Mouse (Mus musculus) fat pad, adult 2 months (tissue): Measurements from ENCODE around the gene Ptch1.

Source experiments
- DNase-seq: peaks from one replicate; pipeline ENCODE4 v3.0.0-alpha.2; 2011; ENCODE audit warnings: low read depth, low spot score; ENCODE audit errors: extremely low read depth

Gene Ptch1

DNA sequence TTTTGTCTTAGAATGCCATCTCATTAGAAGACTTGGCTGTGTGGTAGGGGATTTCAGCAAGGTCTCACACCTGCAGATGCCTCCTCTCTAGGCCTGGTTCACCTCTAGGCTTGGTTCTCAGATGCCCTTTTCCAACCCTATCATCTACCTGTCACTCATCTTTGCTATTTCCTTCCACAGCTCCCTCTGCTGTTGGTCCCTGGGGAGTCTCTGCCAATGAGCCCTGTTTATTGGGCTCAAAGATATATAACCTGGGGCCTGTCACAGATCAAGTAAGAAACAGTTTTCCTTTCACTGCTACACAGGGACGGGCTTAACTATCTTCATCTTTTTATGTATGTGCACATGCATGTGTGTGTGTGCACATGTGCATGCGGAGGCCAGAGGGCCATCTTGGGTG, 71.0 kb downstream of the Ptch1 start:
- DNase-seq = no peak

DNA sequence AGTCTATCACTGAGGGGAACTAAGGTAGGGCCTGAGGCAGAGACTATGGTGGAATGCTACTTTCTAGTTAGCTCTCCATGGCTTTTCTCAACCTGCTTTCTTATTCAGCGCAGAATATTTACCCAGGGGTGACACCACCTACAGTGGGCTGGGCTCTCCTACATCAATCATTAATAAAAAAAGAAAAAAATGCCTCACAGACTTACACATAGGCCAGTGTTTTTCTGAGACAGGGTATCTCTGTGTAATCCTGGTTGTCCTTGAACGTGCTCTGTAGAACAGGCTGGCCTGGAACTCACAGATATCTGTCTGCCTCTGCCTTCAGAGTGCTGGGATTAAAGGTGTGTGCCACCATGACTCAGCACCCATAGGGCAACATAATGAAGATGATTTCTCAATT, 73.9 kb downstream of the Ptch1 start:
- DNase-seq = no peak

DNA sequence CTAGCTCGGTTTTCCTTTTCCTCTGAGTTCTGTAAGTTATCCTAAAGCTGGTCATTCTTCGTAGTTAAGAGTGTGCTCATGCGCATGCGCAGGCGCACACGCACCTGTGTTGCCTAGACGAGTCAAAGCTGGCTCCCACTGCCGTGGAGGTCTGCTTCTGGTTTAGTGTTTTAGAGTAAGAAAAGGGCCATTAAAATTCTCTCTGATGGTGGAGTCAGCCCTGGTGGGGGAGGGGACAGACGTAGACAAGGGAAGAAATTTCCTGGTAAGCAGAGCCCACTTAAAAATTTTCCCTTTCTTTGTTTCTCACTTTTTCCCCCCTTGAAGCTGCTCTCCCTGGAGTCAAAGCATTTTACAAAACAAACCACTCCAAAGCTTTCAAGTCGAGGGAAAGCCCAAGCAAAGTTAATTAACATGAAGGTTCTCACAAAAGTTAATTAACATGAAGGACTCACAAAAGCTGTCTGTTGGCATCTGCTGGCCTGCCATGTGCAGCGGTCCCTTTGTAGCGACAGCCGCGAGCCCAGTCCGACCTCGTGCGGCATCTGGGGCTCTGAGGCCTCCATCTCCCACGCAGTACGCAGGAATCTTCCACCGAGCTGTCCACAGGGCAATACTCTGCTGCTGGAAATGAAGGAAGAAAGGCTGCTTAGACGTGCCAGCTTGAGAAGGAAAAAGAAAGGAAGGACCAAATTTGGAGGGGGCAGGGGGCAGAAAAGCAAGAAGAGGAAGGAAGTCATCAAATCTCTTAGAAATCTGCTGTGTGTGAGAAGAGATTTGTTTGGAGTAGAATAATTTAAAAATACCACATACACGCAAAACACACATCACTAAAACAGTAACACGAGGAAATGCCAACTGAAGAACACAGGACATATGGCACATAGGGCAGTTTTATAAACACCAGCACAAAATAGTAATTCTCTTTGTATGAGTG, 76.5 kb downstream of the Ptch1 start, which contains the start of gene Fancc:
Fancc (minus strand) TSS at position 633 of the 937 bp plus-strand sequence.
- no peak for DNase-seq

DNA sequence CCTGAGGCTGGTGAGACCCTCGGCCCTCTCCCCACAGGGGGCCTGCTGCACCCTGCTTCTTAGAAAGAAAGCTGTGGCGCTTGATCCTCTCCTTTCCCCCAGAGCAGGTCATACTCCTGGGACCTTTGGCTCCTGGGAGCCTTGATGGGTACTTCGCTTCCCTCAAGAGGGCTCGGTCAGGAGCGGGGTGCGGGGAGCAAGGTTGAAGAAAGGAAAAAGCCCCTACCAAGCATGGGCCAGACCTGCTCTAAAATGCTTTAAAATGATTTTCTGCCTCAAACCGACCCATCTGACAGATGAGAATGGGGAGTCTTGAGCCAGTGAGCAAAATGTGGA, 85.7 kb downstream of the Ptch1 start:
- DNase-seq = no peak

DNA sequence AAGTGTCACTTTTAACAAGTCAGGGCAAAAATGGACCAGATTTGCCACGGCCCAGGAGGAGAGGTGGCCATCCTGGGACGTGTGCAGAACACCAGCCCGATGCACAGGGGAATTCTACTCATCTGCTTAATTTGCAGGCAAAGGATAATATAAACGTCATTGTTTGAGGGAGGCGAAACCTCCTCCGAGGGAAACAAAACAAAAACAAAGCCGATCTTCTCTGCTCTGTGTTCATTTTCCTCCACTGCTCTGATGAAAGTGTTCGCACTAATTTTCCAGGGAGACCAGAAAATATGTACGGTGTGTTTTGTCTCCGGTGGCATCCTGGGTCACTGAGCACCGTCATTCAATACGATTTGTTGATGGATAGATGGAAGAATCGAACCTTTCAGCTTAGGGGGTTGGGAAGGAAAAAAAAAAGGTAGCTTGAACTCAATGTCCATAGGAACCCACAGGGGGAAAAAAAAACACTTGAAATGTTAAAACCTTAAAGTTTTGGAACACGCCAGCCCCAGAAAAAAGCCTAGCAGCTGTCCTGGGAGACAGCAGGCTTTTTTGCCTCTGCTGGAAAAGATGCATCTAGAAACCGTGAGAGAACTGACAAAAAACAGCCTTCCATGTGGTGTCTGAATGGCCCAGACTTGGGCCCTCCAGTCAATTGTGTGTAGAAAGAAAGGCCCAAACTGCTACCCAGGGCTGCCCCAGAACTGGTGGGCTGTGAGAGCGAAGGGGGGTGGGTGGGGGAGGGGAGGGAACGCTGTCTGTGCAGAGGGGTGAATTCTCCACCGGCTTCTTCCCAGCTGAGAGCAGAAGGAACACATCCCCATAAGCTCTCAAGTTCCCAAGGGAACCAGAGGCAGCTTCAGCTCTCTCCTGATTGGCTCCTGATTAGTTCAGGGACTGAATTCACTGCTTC, 86.3 kb downstream of the Ptch1 start:
- DNase-seq = no peak

DNA sequence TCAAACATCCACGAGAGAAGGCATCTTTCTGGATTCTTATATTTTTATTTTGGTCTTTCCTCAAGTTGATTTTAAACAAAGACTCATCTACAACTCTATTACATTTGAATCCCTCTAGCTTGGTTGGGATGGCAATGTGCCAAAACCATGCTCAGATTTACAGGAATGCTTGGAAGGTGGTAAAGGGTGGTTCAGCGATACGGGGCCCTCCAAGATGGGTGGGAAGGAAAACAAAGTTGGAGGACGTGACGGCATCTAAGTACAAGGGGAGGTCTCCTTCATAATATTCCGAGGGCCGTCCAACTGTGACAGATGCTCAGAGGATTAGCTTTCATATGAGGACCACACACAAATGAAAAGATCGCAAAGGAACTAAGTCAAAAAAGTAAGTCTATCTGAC, 98.0 kb downstream of the Ptch1 start:
- DNase-seq = no peak
